Mouse (Mus musculus) gastrocnemius, postnatal 4 days (tissue): ENCODE data around the gene Cplx3. TPM values are rescaled to one million over a fixed set of nuclear protein-coding genes. Genes with fewer than 3 reads are reported as not detected.

Experiments used
- DNase-seq, 2 experiments: peaks; one replicate each; pipeline ENCODE4 v3.0.0; 2021 to 2022; ENCODE audit warnings: low spot score in 2 of 2, mixed read lengths in 2 of 2
- long read RNA-seq, 2 experiments: library from polyadenylated mRNA; stranded (forward); transcript quantifications; one replicate each; pipeline ENCODE4 v2.0.0; 2021
- total RNA-seq, 2 experiments: library from RNA; stranded (reverse); gene quantifications; 2 replicates each; pipeline ENCODE4 v1.2.3; 2021

Cplx3 gene
- total RNA-seq, result not detected
- long read RNA-seq, experiment 1, result 0 reads
- long read RNA-seq, experiment 2, result 0 reads

- DNase-seq, result peak; percentile 43 to 65
These were observed at the start of gene Cplx3 for GRCm38 (mm10) chr9:57606139-57606851. TSS of gene Cplx3 (minus strand) at chr9:57606281.

GRCm38 (mm10) chr9:57655749-57656148 is 49.7 kb upstream of the Cplx3 start:
- peak; percentile 91 to 94 for DNase-seq

- DNase-seq, result no peak
These were observed 48.9 kb upstream of the Cplx3 start for GRCm38 (mm10) chr9:57654966-57655365.

GRCm38 (mm10) chr9:57653283-57653682 is 47.2 kb upstream of the Cplx3 start, which contains the start of gene Csk:
TSS of gene Csk (minus strand) at chr9:57653631.
- no peak for DNase-seq

- no peak for DNase-seq
These were observed 46.8 kb upstream of the Cplx3 start for GRCm38 (mm10) chr9:57652855-57653254.

- DNase-seq, result no peak
These were observed 46.3 kb upstream of the Cplx3 start for GRCm38 (mm10) chr9:57652351-57652750.

GRCm38 (mm10) chr9:57650786-57651311 is 44.8 kb upstream of the Cplx3 start:
- no peak for DNase-seq

GRCm38 (mm10) chr9:57650130-57650785 is 44.2 kb upstream of the Cplx3 start:
- no peak for DNase-seq

GRCm38 (mm10) chr9:57647286-57648108 is 41.4 kb upstream of the Cplx3 start:
- no peak for DNase-seq

- no peak for DNase-seq
These were observed 40.5 kb upstream of the Cplx3 start for GRCm38 (mm10) chr9:57646551-57647103.

GRCm38 (mm10) chr9:57644944-57645893 is 39.1 kb upstream of the Cplx3 start:
- DNase-seq, result peak; percentile 93 to 94

GRCm38 (mm10) chr9:57644442-57644943 is 38.4 kb upstream of the Cplx3 start:
- DNase-seq, result no peak

- DNase-seq, result no peak
These were observed 37.7 kb upstream of the Cplx3 start for GRCm38 (mm10) chr9:57643856-57644180.

GRCm38 (mm10) chr9:57643169-57643855 is 37.2 kb upstream of the Cplx3 start:
- DNase-seq, result no peak

- DNase-seq, result no peak
These were observed 35.9 kb upstream of the Cplx3 start for GRCm38 (mm10) chr9:57641775-57642550.

GRCm38 (mm10) chr9:57641022-57641421 is 34.9 kb upstream of the Cplx3 start:
- no peak for DNase-seq

GRCm38 (mm10) chr9:57640384-57640783 is 34.3 kb upstream of the Cplx3 start:
- peak in 1 of 2 experiments; percentile 59 for DNase-seq

- DNase-seq, result no peak
These were observed 33.7 kb upstream of the Cplx3 start for GRCm38 (mm10) chr9:57639661-57640328.
